Mouse (Mus musculus) heart, postnatal 0 days (tissue): ENCODE data around the gene Synj1. TPM values are rescaled to one million over a fixed set of nuclear protein-coding genes. Genes with fewer than 3 reads are reported as not detected.
A peak's percentile ranks its signal among the peaks of the same experiment; 100 is the strongest.

ENCODE experiments used
- ATAC-seq: fragments of 200-750 bp; cut with Nextera tagmentation; 2 replicates; pipeline ENCODE4 v1.8.0; 2017; ENCODE audit warnings: low read depth, moderate number of reproducible peaks, moderate library complexity; ENCODE audit not compliant: insufficient read depth
- DNase-seq: peaks from one replicate; pipeline ENCODE4 v3.0.0-alpha.2; 2016; ENCODE audit warnings: low spot score
- H3K27ac ChIP-seq: fragments of 300-500 bp; sonication (generic); 2 replicates; pipeline ENCODE4 v1.5.1; 2014; ENCODE audit warnings: low read depth, mild to moderate bottlenecking
- H3K27me3 ChIP-seq: fragments of 300-500 bp; sonication (generic); 2 replicates; pipeline ENCODE4 v1.6.1; 2014; ENCODE audit warnings: low read length, mixed read lengths; ENCODE audit not compliant: control insufficient read depth, insufficient read depth
- H3K36me3 ChIP-seq: fragments of 300-500 bp; sonication (generic); replicated peaks from 2 replicates; pipeline ENCODE4 v1.6.1; 2014; ENCODE audit warnings: low read length, mixed read lengths; ENCODE audit not compliant: control insufficient read depth, insufficient read depth
- H3K4me1 ChIP-seq: fragments of 300-500 bp; sonication (generic); 2 replicates; pipeline ENCODE4 v1.6.1; 2014; ENCODE audit warnings: antibody characterized with exemption; ENCODE audit not compliant: control insufficient read depth, insufficient read depth
- H3K4me2 ChIP-seq: fragments of 300-500 bp; sonication (generic); 2 replicates; pipeline ENCODE4 v1.6.1; 2014; ENCODE audit warnings: low read depth, mild to moderate bottlenecking, low read length, moderate library complexity
- H3K4me3 ChIP-seq: fragments of 300-500 bp; sonication (generic); 2 replicates; pipeline ENCODE4 v1.5.1; 2014; ENCODE audit warnings: low read depth, low read length
- H3K9ac ChIP-seq: fragments of 300-500 bp; sonication (generic); replicated peaks from 2 replicates; pipeline ENCODE4 v1.6.1; 2014; ENCODE audit warnings: low read depth, low read length, mixed read lengths
- H3K9me3 ChIP-seq: fragments of 300-500 bp; sonication (generic); replicated peaks from 2 replicates; pipeline ENCODE4 v1.6.1; 2016; ENCODE audit warnings: low read length; ENCODE audit not compliant: control insufficient read depth
- CTCF ChIP-seq: IDR thresholded peaks from 2 replicates; pipeline ENCODE4 v1.5.1; 2016; ENCODE audit warnings: antibody characterized with exemption, control low read depth, low read depth
- EP300 ChIP-seq: IDR thresholded peaks from 2 replicates; pipeline ENCODE4 v1.6.1; 2016; ENCODE audit warnings: antibody characterized with exemption, low read depth
- WGBS: fragments of 180-500 bp; shearing (Covaris S2); extraction: QIAGEN DNeasy Blood & Tissue Kit; methylation state at CpG from one replicate; pipeline ENCODE4 v1.1.7; 2014; 5-methylcytosine and 5-hydroxymethylcytosine counted together
- polyA plus RNA-seq: library from polyadenylated mRNA; unstranded; fragments of >200 nt; fragmentation: Nextera tagmentation; extraction: Ambion mirVana; gene quantifications from 2 replicates; pipeline ENCODE4 v1.2.1, GENCODE M21; 2015
- total RNA-seq: library from RNA; depleted of rRNA; stranded (reverse); fragments of >200 nt; gene quantifications from 2 replicates; pipeline ENCODE4 v1.2.3, GENCODE M21; 2014; ENCODE audit warnings: low replicate concordance

The Synj1 gene
- total and polyA plus RNA-seq, 2 experiments from 2014 or later, result 8.5 to 11.8 TPM

- no peak for DNase-seq
- Histone ChIP-seq H3K27ac (no peak overlapping the region), H3K4me1 (peaks cover 14% of the 10 kb centered on the region; the same call in 1 of the 2 replicates), H3K9ac (no peak overlapping the region), H3K4me3 (no peak overlapping the region), H3K4me2 (no peak overlapping the region), H3K27me3 (no peaks in the 10 kb centered on the region), H3K9me3 (no peaks in the 10 kb centered on the region), H3K36me3 (peaks cover 12% of the 10 kb centered on the region)
- 73% methylated on average over 7 of the region's 7 CpGs for WGBS
- TF ChIP-seq EP300 (no peak), CTCF (no peak)
- ATAC-seq, result no peak
Observed at GRCm38 (mm10) chr16:90996327-90997243, 14.5 kb downstream of the Synj1 start.

DNA sequence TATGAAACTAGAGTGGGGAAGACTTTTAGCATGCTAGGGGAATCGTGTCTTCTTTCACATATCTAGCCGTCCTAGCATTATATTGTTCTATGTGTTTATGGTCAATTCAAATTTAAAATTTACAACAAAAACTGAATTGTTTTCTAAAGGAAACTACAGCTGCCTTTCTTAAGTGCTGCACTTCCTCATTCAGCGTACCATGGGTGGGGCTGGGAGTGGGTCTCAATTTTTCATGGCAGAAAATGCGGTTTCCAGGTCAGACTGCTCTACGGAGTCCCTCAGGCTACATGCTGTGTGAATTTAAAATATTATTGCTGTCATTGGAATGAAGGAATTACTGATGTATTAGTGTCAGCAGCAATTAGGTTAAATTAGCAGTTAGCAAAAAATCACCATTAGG is 15.6 kb downstream of the Synj1 start:
- Histone ChIP-seq H3K4me1 (peaks cover 14% of the 10 kb centered on the region; the same call in 1 of the 2 replicates), H3K9me3 (no peaks in the 10 kb centered on the region), H3K36me3 (peaks cover 23% of the 10 kb centered on the region), H3K9ac (no peak overlapping the region), H3K27ac (no peak overlapping the region), H3K4me3 (no peak overlapping the region), H3K4me2 (no peak overlapping the region), H3K27me3 (no peaks in the 10 kb centered on the region)
- TF ChIP-seq CTCF (no peak), EP300 (no peak)
- no peak for ATAC-seq
- 60% methylated on average over 5 of the region's 5 CpGs for WGBS
- no peak for DNase-seq

- ATAC-seq, result peak; percentile 41; the same call in 1 of the 2 replicates
- peak; percentile 31 for DNase-seq
- no peak overlapping the region for H3K4me2 ChIP-seq
- TF ChIP-seq CTCF (no peak), EP300 (no peak)
- H3K4me3 ChIP-seq, result no peak overlapping the region
- no peak overlapping the region; the same call in 1 of the 2 replicates for H3K27ac ChIP-seq
- H3K9ac ChIP-seq, result no peak overlapping the region
- no peaks in the 10 kb centered on the region for H3K9me3 ChIP-seq
- H3K4me1 ChIP-seq, result peaks cover 14% of the 10 kb centered on the region; the same call in 1 of the 2 replicates
- H3K36me3 ChIP-seq, result peaks cover 26% of the 10 kb centered on the region
- 13% methylated on average over 4 of the region's 4 CpGs for WGBS
- H3K27me3 ChIP-seq, result no peaks in the 10 kb centered on the region
Observed at GRCm38 (mm10) chr16:90995023-90995422, 16.1 kb downstream of the Synj1 start.

DNA sequence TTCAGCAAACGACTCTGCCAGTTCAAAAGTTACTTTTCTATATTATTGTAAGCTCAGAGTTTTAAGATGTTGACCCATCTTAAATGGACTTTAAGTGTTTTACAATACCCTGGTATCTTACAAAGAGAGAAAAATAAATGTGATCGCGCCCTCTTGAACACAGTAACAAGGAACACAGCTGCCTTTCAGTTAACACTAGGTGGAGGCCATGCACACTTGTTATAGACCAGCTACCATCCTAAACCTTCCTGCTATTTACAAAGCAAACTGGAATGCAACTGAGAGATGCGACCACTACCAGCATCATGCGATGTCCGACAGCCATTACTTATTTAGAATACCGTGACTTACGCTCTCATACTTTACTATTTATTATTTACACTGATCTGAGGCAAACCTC is 21.9 kb downstream of the Synj1 start:
- Histone ChIP-seq H3K27me3 (no peaks in the 10 kb centered on the region), H3K9me3 (no peaks in the 10 kb centered on the region), H3K4me1 (0 out of 2 replicates have a peak, but pooled peaks cover 1% of the 10 kb centered on the region), H3K27ac (no peak overlapping the region), H3K4me2 (no peak overlapping the region), H3K9ac (no peak overlapping the region), H3K36me3 (peaks cover 41% of the 10 kb centered on the region), H3K4me3 (no peak overlapping the region)
- DNase-seq (no peak), ATAC-seq (no peak)
- TF ChIP-seq CTCF, result no peak
- no peak for TF ChIP-seq EP300
- 91% methylated on average over 8 of the region's 8 CpGs for WGBS

DNA sequence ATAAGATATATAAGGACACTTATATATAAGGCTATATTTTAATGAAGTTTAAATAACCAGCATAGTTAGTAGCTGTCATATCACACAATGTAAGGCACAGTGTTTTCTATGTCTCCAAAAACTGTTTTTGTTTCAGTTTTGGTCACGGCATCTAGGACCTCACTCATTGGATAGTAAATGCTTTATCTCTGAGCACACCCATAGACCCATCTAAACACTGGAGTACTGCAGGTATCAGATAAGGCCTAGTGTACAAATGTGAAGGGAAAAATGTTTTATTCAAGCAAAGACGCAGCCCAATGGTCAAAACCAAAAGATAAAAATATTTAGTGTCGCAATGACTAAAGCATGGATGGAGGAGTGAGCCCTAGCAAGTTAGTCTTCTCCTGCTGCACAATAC is 22.4 kb downstream of the Synj1 start:
- Histone ChIP-seq H3K36me3 (peaks cover 41% of the 10 kb centered on the region), H3K4me2 (no peak overlapping the region), H3K4me3 (no peak overlapping the region), H3K9me3 (no peaks in the 10 kb centered on the region), H3K27ac (no peak overlapping the region), H3K27me3 (no peaks in the 10 kb centered on the region), H3K4me1 (no peaks in the 10 kb centered on the region), H3K9ac (no peak overlapping the region)
- DNase-seq (no peak), ATAC-seq (no peak)
- no peak for TF ChIP-seq CTCF
- TF ChIP-seq EP300, result no peak
- 78% methylated on average over 3 of the region's 3 CpGs for WGBS
